Mouse (Mus musculus) retina, embryonic 14.5 days (tissue): Measurements from ENCODE around the gene Cpne4.

Experiments
- DNase-seq: peaks from one replicate; pipeline ENCODE4 v3.0.0-alpha.2; 2015; ENCODE audit warnings: low spot score

Cpne4 gene

GRCm38 (mm10) chr9:104874157-104874556, 327.1 kb downstream of the Cpne4 start:
- no peak for DNase-seq

- DNase-seq, result no peak
Measured at GRCm38 (mm10) chr9:104877014-104877413, 329.9 kb downstream of the Cpne4 start.

GRCm38 (mm10) chr9:104878558-104878957, 331.5 kb downstream of the Cpne4 start:
- no peak for DNase-seq

GRCm38 (mm10) chr9:104890517-104890916, 343.4 kb downstream of the Cpne4 start:
- DNase-seq, result no peak

GRCm38 (mm10) chr9:104895360-104895759, 348.3 kb downstream of the Cpne4 start:
- no peak for DNase-seq

- no peak for DNase-seq
Measured at GRCm38 (mm10) chr9:104901118-104901517, 354.0 kb downstream of the Cpne4 start.

- DNase-seq, result no peak
Measured at GRCm38 (mm10) chr9:104901827-104902226, 354.7 kb downstream of the Cpne4 start.

- DNase-seq, result no peak
Measured at GRCm38 (mm10) chr9:104912686-104913085, 365.6 kb downstream of the Cpne4 start.

GRCm38 (mm10) chr9:104913327-104913726, 366.2 kb downstream of the Cpne4 start:
- no peak for DNase-seq

- no peak for DNase-seq
Measured at GRCm38 (mm10) chr9:104921197-104921596, 374.1 kb downstream of the Cpne4 start.

- DNase-seq, result no peak
Measured at GRCm38 (mm10) chr9:104922051-104922450, 375.0 kb downstream of the Cpne4 start.

GRCm38 (mm10) chr9:104928806-104929205, 381.7 kb downstream of the Cpne4 start:
- no peak for DNase-seq

- DNase-seq, result peak; percentile 81
Measured at GRCm38 (mm10) chr9:104940389-104940788, 393.3 kb downstream of the Cpne4 start.

GRCm38 (mm10) chr9:104950551-104950950, 403.5 kb downstream of the Cpne4 start:
- peak; percentile 32 for DNase-seq

GRCm38 (mm10) chr9:104952176-104952575, 405.1 kb downstream of the Cpne4 start:
- no peak for DNase-seq

- peak; percentile 5 for DNase-seq
Measured at GRCm38 (mm10) chr9:104972828-104973227, 425.7 kb downstream of the Cpne4 start.

GRCm38 (mm10) chr9:104981934-104982548, 435.0 kb downstream of the Cpne4 start:
- DNase-seq, result no peak

GRCm38 (mm10) chr9:104998225-104998624, 451.1 kb downstream of the Cpne4 start:
- no peak for DNase-seq

GRCm38 (mm10) chr9:105010721-105011120, 463.6 kb downstream of the Cpne4 start:
- DNase-seq, result no peak

GRCm38 (mm10) chr9:105018186-105018585, 471.1 kb downstream of the Cpne4 start:
- DNase-seq, result no peak

GRCm38 (mm10) chr9:105028311-105028710, 481.2 kb downstream of the Cpne4 start:
- no peak for DNase-seq

- no peak for DNase-seq
Measured at GRCm38 (mm10) chr9:105032572-105032971, 485.5 kb downstream of the Cpne4 start.

- no peak for DNase-seq
Measured at GRCm38 (mm10) chr9:105033641-105034040, 486.6 kb downstream of the Cpne4 start.

- DNase-seq, result no peak
Measured at GRCm38 (mm10) chr9:105037847-105038246, 490.8 kb downstream of the Cpne4 start.
